Mouse (Mus musculus) erythroblast, adult 5-6 weeks (primary cell): ENCODE measurements around the gene a. TPM values are rescaled to one million over a fixed set of nuclear protein-coding genes. Genes with fewer than 3 reads are reported as not detected.

Source experiments
- ATAC-seq: replicated peaks from 2 replicates; pipeline ENCODE4 v1.8.0; 2016; ENCODE audit warnings: moderate number of reproducible peaks, mild to moderate bottlenecking, moderate TSS enrichment, inconsistent platforms; ENCODE audit not compliant: poor library complexity, low FRiP score, severe bottlenecking
- total RNA-seq, 2 experiments: library from RNA; stranded (forward) in 1 of 2; stranded (reverse) in 1 of 2; fragments of 150-400 nt in 1 of 2; fragments of 200-764, 138-1000 nt in 1 of 2; gene quantifications; 2 replicates each; pipeline versions ENCODE4 v1.2.3 to v1.2.4; 2015 to 2017; ENCODE audit warnings: low replicate concordance in 2 of 2

Gene a
- total RNA-seq, 2 experiments from 2014 or later: not detected

- no peak for ATAC-seq
These were observed 11.6 kb upstream of the a start for GRCm38 (mm10) chr2:154779648-154780047.

GRCm38 (mm10) chr2:154782361-154782760 lies 8.8 kb upstream of the a start:
- ATAC-seq: no peak

GRCm38 (mm10) chr2:154782856-154783650 lies 8.1 kb upstream of the a start:
- no peak for ATAC-seq

- ATAC-seq: no peak
These were observed 5.9 kb upstream of the a start for GRCm38 (mm10) chr2:154785284-154785683.

GRCm38 (mm10) chr2:154786187-154786586 lies 5.0 kb upstream of the a start:
- ATAC-seq: peak; percentile 61

- no peak for ATAC-seq
These were observed 4.4 kb upstream of the a start for GRCm38 (mm10) chr2:154786776-154787175.

GRCm38 (mm10) chr2:154789381-154789780 lies 1.8 kb upstream of the a start:
- ATAC-seq: no peak

- ATAC-seq: no peak
These were observed 1.1 kb upstream of the a start for GRCm38 (mm10) chr2:154789977-154790655.

GRCm38 (mm10) chr2:154791661-154792642 lies 750 bp downstream of the a start:
- peak; percentile 47 for ATAC-seq

GRCm38 (mm10) chr2:154803372-154803771 lies 12.2 kb downstream of the a start:
- ATAC-seq: no peak

- no peak for ATAC-seq
These were observed 12.6 kb downstream of the a start for GRCm38 (mm10) chr2:154803845-154804244.

GRCm38 (mm10) chr2:154807689-154808088 lies 16.5 kb downstream of the a start:
- no peak for ATAC-seq

- no peak for ATAC-seq
These were observed 18.0 kb downstream of the a start for GRCm38 (mm10) chr2:154809107-154809762.

- ATAC-seq: no peak
These were observed 19.6 kb downstream of the a start for GRCm38 (mm10) chr2:154810821-154811220.

- ATAC-seq: no peak
These were observed 22.2 kb downstream of the a start for GRCm38 (mm10) chr2:154813426-154813825.

GRCm38 (mm10) chr2:154817089-154817488 lies 25.9 kb downstream of the a start:
- 0 out of 2 replicates have a peak, but pooled peaks have one; percentile 16 for ATAC-seq

GRCm38 (mm10) chr2:154817788-154818187 lies 26.6 kb downstream of the a start:
- ATAC-seq: no peak

- no peak for ATAC-seq
These were observed 27.4 kb downstream of the a start for GRCm38 (mm10) chr2:154818599-154818998.

- no peak for ATAC-seq
These were observed 29.1 kb downstream of the a start for GRCm38 (mm10) chr2:154820346-154820745.
